Mouse (Mus musculus): ENCODE measurements around the gene Aaas.

- TF ChIP-seq CTCF (IDR thresholded peaks at IDR 0.05; ENCODE audit: extremely low read depth, insufficient read depth, insufficient read length, insufficient replicate concordance) (peak; percentile 90), POLR2A (IDR thresholded peaks at IDR 0.05; ENCODE audit: low read depth, low read length) (no peak; the same call in 1 of the 2 replicates)
Measured at GRCm38 (mm10) chr15:102350138-102350941, at the start of gene Aaas.

All from spleen, adult 2 months (tissue).